Comparison of ENCODE assay signal across 19 mouse cellular contexts in genomic region chr5:69040045-69040444, GRCm38 (mm10).
"Had no signal": no experiment of that assay in that cellular context is flagged by ENCODE, and none has a peak within 500 bp of the region (broad histone marks: within the 10 kb centered on the region; RNA-seq: fewer than 3 reads in every experiment).

No protein-coding gene starts in this region.

- H3K9me3 ChIP-seq: limb, embryonic 10.5 days; limb, embryonic 13.5 days; liver, embryonic 12.5 days; liver, embryonic 15.5 days; lung, embryonic 15.5 days; megakaryocyte, embryonic 14.5 days; midbrain, embryonic 10.5 days; neural tube, embryonic 13.5 days had no signal

- H3K4me2 ChIP-seq: limb, embryonic 13.5 days; liver, embryonic 12.5 days; liver, embryonic 15.5 days; lung, embryonic 15.5 days; neural tube, embryonic 13.5 days had no signal

- H3K36me3 ChIP-seq: limb, embryonic 10.5 days; limb, embryonic 13.5 days; liver, embryonic 12.5 days; liver, embryonic 15.5 days; lung, embryonic 15.5 days; midbrain, embryonic 10.5 days; neural tube, embryonic 13.5 days had no signal

- H3K27ac ChIP-seq: kidney, postnatal 0 days; layer of hippocampus, adult 2 months; limb, embryonic 10.5 days; limb, embryonic 13.5 days; liver, embryonic 12.5 days; liver, embryonic 15.5 days; lung, embryonic 15.5 days; midbrain, embryonic 10.5 days; neural tube, embryonic 13.5 days had no signal

- ATAC-seq: liver, embryonic 12.5 days had no signal

- H3K4me3 ChIP-seq: layer of hippocampus, adult 2 months; limb, embryonic 10.5 days; limb, embryonic 13.5 days; liver, embryonic 12.5 days; liver, embryonic 15.5 days; lung, embryonic 15.5 days; megakaryocyte, embryonic 14.5 days; midbrain, embryonic 10.5 days; myocyte; neural tube, embryonic 13.5 days had no signal

- H3K9ac ChIP-seq: limb, embryonic 13.5 days; liver, embryonic 12.5 days; liver, embryonic 15.5 days; lung, embryonic 15.5 days; neural tube, embryonic 13.5 days had no signal

- H3K27me3 ChIP-seq: limb, embryonic 13.5 days; liver, embryonic 12.5 days; liver, embryonic 15.5 days; lung, embryonic 15.5 days; megakaryocyte, embryonic 14.5 days; neural tube, embryonic 13.5 days had no signal

- H3K4me1 ChIP-seq: limb, embryonic 10.5 days; limb, embryonic 13.5 days; liver, embryonic 12.5 days; liver, embryonic 15.5 days; lung, embryonic 15.5 days; megakaryocyte, embryonic 14.5 days; midbrain, embryonic 10.5 days; neural tube, embryonic 13.5 days had no signal

- DNase-seq: kidney, postnatal 25 days; layer of hippocampus, adult 9-11 months; liver; lung, adult 18-20 months; lung, postnatal 10 days; lung, postnatal 36 days; thymus, adult 18-20 months; thymus, postnatal 36 days had no signal
